Mouse (Mus musculus) monocyte, adult 2 months (primary cell): ENCODE results near the gene Il3.

Experiments
- DNase-seq, 2 experiments: peaks; one replicate each; pipeline ENCODE4 v3.0.0; 2022; ENCODE audit warnings: low spot score in 2 of 2, low read depth in 1 of 2

The Il3 gene

GRCm38 (mm10) chr11:54219191-54219590 lies 47.9 kb downstream of the Il3 start:
- no peak for DNase-seq

- DNase-seq = no peak
These were observed 49.7 kb downstream of the Il3 start for GRCm38 (mm10) chr11:54217384-54217783.

- no peak for DNase-seq
These were observed 51.0 kb downstream of the Il3 start for GRCm38 (mm10) chr11:54216091-54216490.
